Mouse (Mus musculus): ENCODE measurements around the gene Pde4dip. TPM values are rescaled to one million over a fixed set of nuclear protein-coding genes. Genes with fewer than 3 reads are reported as not detected.

Pde4dip gene
- polyA plus RNA-seq, 1 experiment, result 58.1 TPM

DNA sequence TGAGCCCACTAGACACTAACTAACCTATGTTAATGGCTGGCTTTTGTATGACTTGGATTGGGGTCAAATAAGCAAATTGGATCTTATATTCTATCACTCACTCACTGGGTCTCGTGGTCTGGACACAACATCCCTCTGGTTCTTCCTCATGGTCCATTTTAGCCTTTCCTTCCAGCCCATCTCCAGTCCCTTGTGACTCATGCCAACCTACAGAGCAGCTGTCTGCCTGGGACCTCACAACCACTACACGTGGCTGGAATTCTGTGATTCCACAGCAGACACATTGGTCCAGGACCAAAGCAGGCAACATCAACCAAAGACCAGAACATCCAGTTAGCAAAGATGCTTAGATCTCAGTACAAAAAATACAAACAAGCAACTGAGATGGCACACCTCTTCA lies 36.7 kb upstream of the Pde4dip start:
- Histone ChIP-seq H3K4me3 (ENCODE audit: insufficient read depth, low read depth, low read length) (no peak overlapping the region), H3K36me3 (ENCODE audit: control insufficient read depth, insufficient read depth, low read length) (peaks cover 4% of the 10 kb centered on the region), H3K27me3 (replicated peaks; ENCODE audit: control insufficient read depth, insufficient read depth, low read length) (no peaks in the 10 kb centered on the region), H3K4me1 (ENCODE audit: control insufficient read depth, insufficient read depth, low read length) (no peaks in the 10 kb centered on the region), H3K27ac (ENCODE audit: insufficient read depth, low read depth, low read length) (no peak overlapping the region)
- TF ChIP-seq CTCF (conservative IDR thresholded peaks at IDR 0.05; ENCODE audit: insufficient read depth, insufficient read length, low read depth, low read length), result no peak
- TF ChIP-seq POLR2A (IDR thresholded peaks at IDR 0.05; ENCODE audit: low read depth, low read length), result no peak
- no peak for DNase-seq
- WGBS, result 95% methylated on average over 2 of the region's 2 CpGs

GRCm38 (mm10) chr3:97918885-97919550 lies 30.5 kb upstream of the Pde4dip start:
- Histone ChIP-seq H3K4me1 (ENCODE audit: control insufficient read depth, insufficient read depth, low read length) (no peaks in the 10 kb centered on the region), H3K27ac (ENCODE audit: insufficient read depth, low read depth, low read length) (no peak overlapping the region), H3K27me3 (replicated peaks; ENCODE audit: control insufficient read depth, insufficient read depth, low read length) (no peaks in the 10 kb centered on the region), H3K36me3 (ENCODE audit: control insufficient read depth, insufficient read depth, low read length) (peaks cover 11% of the 10 kb centered on the region), H3K4me3 (ENCODE audit: insufficient read depth, low read depth, low read length) (no peak overlapping the region)
- no peak for TF ChIP-seq POLR2A (IDR thresholded peaks at IDR 0.05; ENCODE audit: low read depth, low read length)
- TF ChIP-seq CTCF (conservative IDR thresholded peaks at IDR 0.05; ENCODE audit: insufficient read depth, insufficient read length, low read depth, low read length), result no peak
- 95% methylated on average over 10 of the region's 10 CpGs for WGBS
- DNase-seq, result no peak

- 56% methylated on average over 4 of the region's 4 CpGs for WGBS
- DNase-seq, result no peak
- Histone ChIP-seq H3K27me3 (replicated peaks; ENCODE audit: control insufficient read depth, insufficient read depth, low read length) (no peaks in the 10 kb centered on the region), H3K4me1 (ENCODE audit: control insufficient read depth, insufficient read depth, low read length) (no peaks in the 10 kb centered on the region), H3K27ac (ENCODE audit: insufficient read depth, low read depth, low read length) (no peak overlapping the region), H3K4me3 (ENCODE audit: insufficient read depth, low read depth, low read length) (no peak overlapping the region), H3K36me3 (ENCODE audit: control insufficient read depth, insufficient read depth, low read length) (peaks cover 7% of the 10 kb centered on the region)
- TF ChIP-seq POLR2A (IDR thresholded peaks at IDR 0.05; ENCODE audit: low read depth, low read length), result no peak
- TF ChIP-seq CTCF (conservative IDR thresholded peaks at IDR 0.05; ENCODE audit: insufficient read depth, insufficient read length, low read depth, low read length), result 0 out of 2 replicates have a peak, but pooled peaks have one; percentile 13
Measured at GRCm38 (mm10) chr3:97915081-97915480, 26.6 kb upstream of the Pde4dip start.

DNA sequence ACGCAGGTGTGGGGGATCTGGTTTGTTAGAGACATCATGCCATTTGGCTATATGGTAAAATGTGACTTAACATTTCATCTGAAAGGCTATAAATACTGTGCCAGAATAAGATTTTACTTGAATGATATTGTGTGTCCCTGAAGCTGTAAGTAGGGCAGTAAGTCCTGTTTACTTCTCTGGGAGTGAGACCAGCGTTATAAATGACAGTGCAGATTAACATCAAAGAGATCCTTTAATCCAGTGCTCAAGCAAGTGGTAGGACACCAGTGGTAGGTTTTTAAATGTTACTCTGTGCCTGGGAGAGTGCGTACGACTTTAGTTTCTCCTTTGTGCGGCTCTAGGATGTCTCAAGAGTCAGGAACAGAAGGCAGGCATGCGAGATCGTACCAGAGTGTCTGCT lies 22.6 kb upstream of the Pde4dip start:
- no peaks in the 10 kb centered on the region for H3K4me1 ChIP-seq (ENCODE audit: control insufficient read depth, insufficient read depth, low read length)
- H3K36me3 ChIP-seq (ENCODE audit: control insufficient read depth, insufficient read depth, low read length), result peaks cover 4% of the 10 kb centered on the region
- no peak for DNase-seq
- no peak for TF ChIP-seq POLR2A (IDR thresholded peaks at IDR 0.05; ENCODE audit: low read depth, low read length)
- TF ChIP-seq CTCF (conservative IDR thresholded peaks at IDR 0.05; ENCODE audit: insufficient read depth, insufficient read length, low read depth, low read length), result no peak
- H3K27ac ChIP-seq (ENCODE audit: insufficient read depth, low read depth, low read length), result no peak overlapping the region
- whole genome bisulfite sequencing, result 94% methylated on average over 7 of the region's 7 CpGs
- no peaks in the 10 kb centered on the region for H3K27me3 ChIP-seq (replicated peaks; ENCODE audit: control insufficient read depth, insufficient read depth, low read length)
- H3K4me3 ChIP-seq (ENCODE audit: insufficient read depth, low read depth, low read length), result no peak overlapping the region

DNA sequence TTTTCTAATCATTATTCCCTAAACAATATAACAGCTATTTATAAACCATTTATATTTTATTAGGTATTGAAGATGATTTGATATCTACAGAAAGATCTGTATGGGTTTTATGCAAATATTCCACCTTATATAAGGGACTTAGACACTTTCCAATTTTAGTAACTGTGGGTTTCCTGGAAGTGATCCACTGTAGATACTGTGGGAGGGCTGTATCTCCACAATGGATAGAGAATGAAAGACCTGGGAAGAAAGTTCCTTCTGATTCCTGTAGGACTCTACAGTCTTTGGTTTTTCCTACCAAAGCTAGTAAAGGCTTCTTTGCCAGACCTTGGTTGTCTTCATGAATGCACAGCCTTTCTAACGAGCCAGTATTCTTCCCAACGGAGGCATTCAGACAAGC lies 21.2 kb upstream of the Pde4dip start:
- peaks cover 3% of the 10 kb centered on the region for H3K36me3 ChIP-seq (ENCODE audit: control insufficient read depth, insufficient read depth, low read length)
- DNase-seq, result no peak
- H3K27ac ChIP-seq (ENCODE audit: insufficient read depth, low read depth, low read length), result no peak overlapping the region
- H3K4me3 ChIP-seq (ENCODE audit: insufficient read depth, low read depth, low read length), result no peak overlapping the region
- 89% methylated on average over 2 of the region's 2 CpGs for WGBS
- H3K27me3 ChIP-seq (replicated peaks; ENCODE audit: control insufficient read depth, insufficient read depth, low read length), result no peaks in the 10 kb centered on the region
- H3K4me1 ChIP-seq (ENCODE audit: control insufficient read depth, insufficient read depth, low read length), result no peaks in the 10 kb centered on the region
- no peak for TF ChIP-seq POLR2A (IDR thresholded peaks at IDR 0.05; ENCODE audit: low read depth, low read length)
- TF ChIP-seq CTCF (conservative IDR thresholded peaks at IDR 0.05; ENCODE audit: insufficient read depth, insufficient read length, low read depth, low read length), result no peak

GRCm38 (mm10) chr3:97901586-97901985 lies 13.1 kb upstream of the Pde4dip start:
- WGBS, result 4% methylated on average over 5 of the region's 5 CpGs
- Histone ChIP-seq H3K27me3 (replicated peaks; ENCODE audit: control insufficient read depth, insufficient read depth, low read length) (no peaks in the 10 kb centered on the region), H3K4me3 (ENCODE audit: insufficient read depth, low read depth, low read length) (peak overlapping the region; percentile 82), H3K4me1 (ENCODE audit: control insufficient read depth, insufficient read depth, low read length) (peaks cover 12% of the 10 kb centered on the region; the same call in 1 of the 2 replicates), H3K36me3 (ENCODE audit: control insufficient read depth, insufficient read depth, low read length) (no peaks in the 10 kb centered on the region), H3K27ac (ENCODE audit: insufficient read depth, low read depth, low read length) (peak overlapping the region; percentile 3; the same call in 1 of the 2 replicates)
- no peak for DNase-seq
- TF ChIP-seq POLR2A (IDR thresholded peaks at IDR 0.05; ENCODE audit: low read depth, low read length), result no peak

- Histone ChIP-seq H3K36me3 (ENCODE audit: control insufficient read depth, insufficient read depth, low read length) (no peaks in the 10 kb centered on the region), H3K27ac (ENCODE audit: insufficient read depth, low read depth, low read length) (peak within 1 kb of the TSS; percentile 3; the same call in 1 of the 2 replicates), H3K4me3 (ENCODE audit: insufficient read depth, low read depth, low read length) (peak within 1 kb of the TSS; percentile 82), H3K27me3 (replicated peaks; ENCODE audit: control insufficient read depth, insufficient read depth, low read length) (no peaks in the 10 kb centered on the region), H3K4me1 (ENCODE audit: control insufficient read depth, insufficient read depth, low read length) (peaks cover 12% of the 10 kb centered on the region; the same call in 1 of the 2 replicates)
- TF ChIP-seq POLR2A (IDR thresholded peaks at IDR 0.05; ENCODE audit: low read depth, low read length) (peak; percentile 62), CTCF (conservative IDR thresholded peaks at IDR 0.05; ENCODE audit: insufficient read depth, insufficient read length, low read depth, low read length) (no peak)
- DNase-seq, result peak; percentile 96
- 1% methylated on average over 41 of the region's 41 CpGs for WGBS
Measured at GRCm38 (mm10) chr3:97900516-97901490, 12.3 kb upstream of the Pde4dip start, which contains the start of gene Sec22b. Gene Sec22b (plus strand): TSS chr3:97901190.
